Mouse (Mus musculus) intestine, embryonic 15.5 days (tissue): ENCODE results near the gene Prkcz. TPM values are rescaled to one million over a fixed set of nuclear protein-coding genes. Genes with fewer than 3 reads are reported as not detected.

Experiments used
- polyA plus RNA-seq: library from polyadenylated mRNA; unstranded; fragments of >200 nt; fragmentation: Nextera tagmentation; extraction: Ambion mirVana; gene quantifications from 2 replicates; pipeline ENCODE4 v1.2.1, GENCODE M21; 2015

Gene Prkcz
- polyA plus RNA-seq, 1 experiment from 2014 or later: 24.8 TPM

Other genes starting within 250 kb of the Prkcz start
- 13.3 and 13.8 TPM in 2 replicates for gene Ski, start 138.8 kb downstream of the Prkcz start, polyA plus RNA-seq
- gene Faap20, start 111.6 kb downstream of the Prkcz start, polyA plus RNA-seq: 64.1 and 74.9 TPM in 2 replicates
- gene Gabrd, start 36.8 kb upstream of the Prkcz start, polyA plus RNA-seq: 0.10 TPM in 1 of 2 replicates, not detected in the other
- gene Cfap74, start 47.8 kb upstream of the Prkcz start, polyA plus RNA-seq: 1.2 and 2.3 TPM in 2 replicates
- 2.1 and 2.2 TPM in 2 replicates for gene Tmem52, start 107.8 kb upstream of the Prkcz start, polyA plus RNA-seq
- gene Gnb1, start 130.0 kb upstream of the Prkcz start, polyA plus RNA-seq: 460 and 467 TPM in 2 replicates
- 91.6 and 93.4 TPM in 2 replicates for gene Nadk, start 201.0 kb upstream of the Prkcz start, polyA plus RNA-seq
- 7.0 and 7.2 TPM in 2 replicates for gene Slc35e2, start 240.1 kb upstream of the Prkcz start, polyA plus RNA-seq